Mouse (Mus musculus): ENCODE measurements at regions not wholly inside any gene's neighbourhood (a gene's known extent, or its start where the extent isn't known, plus 50 kb on each side); places are given as distances from the start of the nearest gene placed in this dataset.
A peak's percentile ranks its signal among the peaks of the same experiment; 100 is the strongest.

GRCm38 (mm10) chr14:61819251-61819650 lies 212.0 kb downstream of the Kcnrg start:
- no peak for DNase-seq (ENCODE audit: low spot score in 2 of 2)

DNA sequence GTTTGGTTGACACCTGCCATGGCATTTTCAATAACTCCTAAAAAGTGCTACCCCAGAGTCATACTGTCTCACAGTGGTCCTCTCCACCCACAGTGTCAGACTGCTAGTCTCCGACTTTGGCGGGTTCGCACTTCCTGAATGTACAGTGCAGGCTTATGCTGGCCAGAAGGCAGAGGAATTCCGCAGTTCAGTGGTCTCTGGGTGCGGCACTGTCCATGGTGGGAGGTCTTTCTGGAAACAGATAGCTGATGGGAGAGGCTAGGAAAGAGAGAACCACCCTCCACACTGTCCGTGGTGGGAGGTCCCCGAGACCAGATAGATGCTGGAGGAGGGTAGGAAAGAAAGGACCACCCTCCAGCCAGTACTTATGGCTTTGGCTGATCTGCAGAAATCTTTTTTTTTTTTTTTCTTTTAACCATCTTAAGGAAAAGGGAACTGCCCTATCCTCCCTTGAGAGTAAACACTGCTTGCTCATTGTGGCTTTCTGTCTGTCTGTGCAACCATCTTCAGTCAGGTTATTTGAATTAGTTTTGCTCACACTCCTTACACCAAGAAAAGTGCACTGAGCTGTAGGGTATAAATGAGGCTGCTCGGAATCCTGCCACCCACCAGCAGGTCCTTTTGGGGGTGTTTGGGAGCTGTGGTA lies 227.2 kb downstream of the Kcnrg start:
- no peak for DNase-seq (ENCODE audit: low spot score in 2 of 2)

GRCm38 (mm10) chr14:61835729-61836128 lies 228.5 kb downstream of the Kcnrg start:
- DNase-seq (ENCODE audit: low spot score in 2 of 2), result no peak

GRCm38 (mm10) chr14:61836231-61836630 lies 229.0 kb downstream of the Kcnrg start:
- no peak for DNase-seq (ENCODE audit: low spot score in 2 of 2)

GRCm38 (mm10) chr14:61836965-61837364 lies 229.7 kb downstream of the Kcnrg start:
- no peak for DNase-seq (ENCODE audit: low spot score in 2 of 2)

DNA sequence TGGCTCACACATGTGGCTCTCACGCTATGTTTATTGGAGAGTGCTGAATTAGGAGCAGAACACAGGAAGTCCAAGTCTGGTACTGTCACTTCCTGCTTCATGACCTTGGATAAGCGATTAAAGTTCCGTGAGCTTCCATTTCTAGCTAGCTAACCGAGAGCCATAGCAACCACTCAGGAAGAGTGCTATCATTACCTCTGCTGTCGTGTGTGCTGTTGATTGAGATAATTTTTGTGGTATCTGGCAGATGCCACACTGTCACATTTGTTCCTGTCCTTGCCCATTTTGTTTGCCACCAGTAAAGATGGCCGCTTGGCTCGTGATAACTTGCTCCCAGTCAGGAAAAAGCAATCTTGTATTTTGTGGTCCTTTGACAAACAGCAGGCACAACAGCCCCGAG lies 230.6 kb downstream of the Kcnrg start:
- no peak for DNase-seq (ENCODE audit: low spot score in 2 of 2)

DNA sequence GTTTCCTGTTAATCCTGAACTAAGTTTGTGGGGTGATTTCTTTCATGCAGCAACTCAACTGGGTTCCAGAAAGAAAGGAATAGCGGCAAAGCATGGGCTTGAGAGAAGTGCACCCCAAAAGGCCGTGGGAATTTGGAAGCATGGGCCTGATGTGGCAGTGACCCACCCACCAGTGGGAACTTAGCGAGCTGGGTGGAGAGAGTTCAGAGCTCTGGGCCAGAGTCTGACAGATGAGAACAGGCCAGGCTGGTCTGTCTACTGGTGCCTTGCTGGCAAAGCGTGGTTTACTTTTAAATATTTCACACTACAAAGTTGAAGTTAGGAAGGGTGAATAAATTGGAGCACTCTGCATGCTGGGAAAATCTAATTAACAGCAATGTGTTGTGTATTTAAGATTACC lies 235.2 kb downstream of the Kcnrg start:
- DNase-seq (ENCODE audit: low spot score in 2 of 2), result peak in 1 of 2 experiments; percentile 35

DNA sequence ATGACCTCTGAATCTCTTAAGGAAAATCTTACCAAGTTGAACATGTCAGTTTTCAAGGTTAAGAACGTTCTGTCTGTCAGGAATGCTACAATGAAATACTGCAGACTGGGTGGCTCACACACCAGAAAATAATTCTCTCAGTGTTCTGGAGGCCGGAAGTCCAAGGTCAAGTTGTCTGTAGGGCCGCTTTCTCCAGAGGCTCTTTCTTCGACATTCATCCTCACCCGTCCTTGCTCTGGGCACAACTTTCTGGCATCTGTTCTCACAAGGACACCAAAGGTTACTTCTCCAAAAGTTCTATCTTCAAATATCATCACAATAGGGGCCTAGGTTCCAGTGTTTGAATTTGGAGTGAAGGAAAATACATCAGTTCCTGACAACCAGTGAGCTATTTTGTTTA lies 239.2 kb downstream of the Kcnrg start:
- no peak for DNase-seq (ENCODE audit: low spot score in 2 of 2)

DNA sequence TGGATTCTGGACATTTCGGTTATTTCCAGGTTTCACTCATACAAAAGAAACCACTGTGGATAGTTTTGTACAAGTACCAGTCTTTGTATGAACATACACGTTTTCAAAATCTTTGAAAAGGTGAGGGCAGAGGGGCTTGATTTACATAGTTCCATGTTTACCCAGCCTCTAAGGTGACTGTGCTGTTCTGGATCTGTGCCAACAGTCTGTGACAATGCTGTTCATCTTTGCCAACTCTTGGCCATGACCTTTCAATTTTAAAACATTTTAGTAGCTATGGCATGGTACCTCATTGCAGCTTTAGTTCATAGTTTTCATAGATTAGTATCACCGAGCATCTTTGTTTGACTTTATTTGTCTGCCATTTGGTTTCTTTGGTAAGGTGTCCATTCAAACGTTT lies 243.0 kb downstream of the Kcnrg start:
- DNase-seq (ENCODE audit: low spot score in 2 of 2), result no peak

DNA sequence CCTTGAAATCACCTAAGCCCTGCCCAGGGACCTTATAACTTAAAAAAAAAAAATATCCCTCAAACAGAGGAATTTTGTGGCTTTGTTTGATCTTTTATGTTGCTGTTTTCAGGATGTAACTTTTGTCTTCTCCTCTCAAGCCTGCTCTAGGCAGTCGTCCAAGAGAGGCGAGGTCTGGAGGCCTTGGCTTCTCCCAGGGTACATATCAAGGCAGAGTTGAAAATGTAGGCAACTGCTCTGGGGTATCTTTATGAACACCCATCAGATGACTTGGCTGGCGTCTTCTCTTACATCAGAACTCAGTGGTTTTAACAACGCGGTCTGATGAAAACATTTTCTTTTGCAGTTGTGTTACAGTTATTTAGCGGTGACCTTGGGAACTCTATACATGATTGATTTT lies 250.4 kb downstream of the Kcnrg start:
- no peak for DNase-seq (ENCODE audit: low spot score in 2 of 2)

- DNase-seq (ENCODE audit: low spot score in 2 of 2), result no peak
Measured at GRCm38 (mm10) chr14:61860688-61861087, 253.4 kb downstream of the Kcnrg start.

- DNase-seq (ENCODE audit: low spot score in 2 of 2), result peak in 1 of 2 experiments; percentile 63
Measured at GRCm38 (mm10) chr14:61861357-61861958, 254.2 kb downstream of the Kcnrg start.

DNA sequence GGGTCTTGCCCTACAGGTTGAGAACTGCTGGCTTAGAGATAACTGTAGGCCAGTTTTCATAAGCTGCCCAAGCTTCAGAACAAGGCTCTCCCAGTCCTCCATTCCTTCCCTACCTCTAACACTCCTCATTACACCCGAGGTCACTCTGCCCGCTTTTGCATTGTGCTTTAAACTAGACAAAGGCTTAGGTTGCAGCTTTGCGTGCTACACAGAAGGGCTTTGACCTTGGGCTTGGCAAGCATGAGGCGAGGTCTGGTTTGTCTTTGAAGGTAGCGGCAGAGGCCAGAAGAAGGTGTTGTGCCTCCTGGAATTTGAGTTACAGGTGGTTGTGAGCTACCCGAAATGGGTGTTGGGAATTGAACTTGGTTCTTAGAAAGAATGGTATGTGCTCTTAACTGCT lies 255.7 kb downstream of the Kcnrg start:
- no peak for DNase-seq (ENCODE audit: low spot score in 2 of 2)

DNA sequence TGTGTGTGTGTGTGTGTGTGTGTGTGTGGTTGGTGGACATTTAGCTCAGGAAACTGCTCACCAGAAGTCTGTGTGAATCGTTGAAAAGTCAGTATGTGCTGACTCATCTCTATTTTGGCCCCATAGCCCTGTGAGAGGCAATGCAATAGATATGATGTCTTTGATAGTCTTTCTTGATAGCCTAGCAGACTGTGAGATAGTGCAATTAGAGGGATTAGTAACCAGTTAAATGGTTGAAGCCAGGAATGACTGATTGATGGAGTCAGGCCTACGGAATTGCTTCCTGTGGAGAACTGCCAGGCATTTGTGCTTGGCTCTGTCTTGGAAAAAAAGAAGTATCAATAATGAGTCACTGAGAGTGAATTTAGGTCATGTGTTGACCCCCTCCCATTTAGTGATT lies 256.2 kb downstream of the Kcnrg start:
- no peak for DNase-seq (ENCODE audit: low spot score in 2 of 2)

GRCm38 (mm10) chr14:61866532-61867268 lies 259.4 kb downstream of the Kcnrg start:
- DNase-seq (ENCODE audit: low spot score in 2 of 2), result no peak

GRCm38 (mm10) chr14:61874206-61874605 lies 266.9 kb downstream of the Kcnrg start:
- no peak for DNase-seq (ENCODE audit: low spot score in 2 of 2)

DNA sequence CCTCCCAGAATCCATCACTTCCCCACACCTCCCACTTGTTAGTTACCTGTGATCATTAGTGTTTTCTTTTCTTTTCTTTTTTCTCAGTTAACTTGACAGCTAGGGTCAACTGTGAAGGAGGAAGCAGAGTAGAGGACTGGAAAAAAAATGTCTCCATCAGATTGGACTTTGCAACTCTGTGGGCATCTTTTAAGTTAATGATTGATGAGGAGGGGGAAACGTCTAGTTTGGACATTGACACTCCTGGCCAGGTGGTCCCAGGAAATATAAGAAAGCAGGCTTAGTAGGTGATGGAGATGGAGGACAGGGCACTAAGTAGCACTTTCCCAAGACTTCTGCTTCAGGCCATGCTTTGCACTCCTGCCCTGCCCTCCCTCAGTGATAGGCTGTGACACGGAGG lies 272.2 kb downstream of the Kcnrg start:
- DNase-seq (ENCODE audit: low spot score in 2 of 2), result no peak

DNA sequence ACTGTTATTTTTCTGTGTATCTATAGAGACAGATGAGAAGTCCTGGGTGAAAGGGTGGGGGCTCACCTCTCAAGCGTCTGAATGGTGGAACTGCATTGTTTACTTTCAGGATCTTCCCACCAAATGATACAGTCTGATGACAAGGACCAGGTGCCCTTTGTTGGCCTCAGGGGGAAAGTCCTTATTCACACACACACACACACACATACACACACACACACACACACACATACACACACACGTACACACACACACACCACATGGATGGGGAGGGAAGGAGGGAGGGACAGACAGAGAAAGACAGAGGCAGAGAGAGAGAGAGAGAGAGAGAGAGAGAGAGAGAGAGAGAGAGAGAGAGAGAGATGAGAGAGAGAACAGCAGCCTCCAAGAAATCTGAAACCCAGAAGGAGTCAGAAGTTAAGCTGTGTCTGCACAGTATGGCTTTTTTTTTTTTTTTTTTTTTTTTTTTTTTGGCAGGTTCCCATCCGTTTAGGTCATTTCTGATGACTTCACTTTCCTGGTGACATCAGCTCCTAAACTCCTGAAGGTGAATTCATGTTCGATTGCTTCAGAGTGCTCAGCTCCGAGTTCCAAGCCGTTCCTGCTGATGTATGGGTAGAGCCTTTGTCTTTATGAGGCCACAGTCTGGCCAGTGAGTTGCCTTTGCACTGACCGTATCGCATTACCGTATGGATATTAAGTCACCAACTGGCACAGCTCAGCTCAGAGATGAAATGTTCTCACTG lies 273.4 kb downstream of the Kcnrg start:
- no peak for DNase-seq (ENCODE audit: low spot score in 2 of 2)

- no peak for DNase-seq (ENCODE audit: low spot score in 2 of 2)
Measured at GRCm38 (mm10) chr14:61885241-61886015, 278.2 kb downstream of the Kcnrg start.

GRCm38 (mm10) chr14:61889626-61890025 lies 282.4 kb downstream of the Kcnrg start:
- no peak for DNase-seq (ENCODE audit: low spot score in 2 of 2)

GRCm38 (mm10) chr14:61893786-61894185 lies 286.5 kb downstream of the Kcnrg start:
- no peak for DNase-seq (ENCODE audit: low spot score in 2 of 2)

DNA sequence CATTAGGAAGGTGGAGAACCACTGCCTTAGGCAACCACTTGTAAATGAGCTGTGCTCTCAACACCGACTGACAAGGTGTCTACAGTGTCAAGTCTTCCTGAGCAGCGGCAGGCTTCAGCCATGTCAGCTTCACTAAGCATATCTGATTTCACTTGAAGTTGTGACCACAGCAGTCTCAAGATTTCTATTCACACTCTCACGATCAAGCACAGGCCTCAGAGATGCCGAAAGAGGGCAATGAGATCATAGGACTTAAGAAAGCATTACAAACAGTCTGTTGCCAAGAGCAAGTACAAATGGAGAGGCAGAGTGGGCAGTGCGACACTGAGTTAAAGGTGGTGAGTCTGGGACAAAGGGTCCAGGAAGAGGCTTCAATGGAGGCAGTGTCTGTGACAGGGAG lies 289.6 kb downstream of the Kcnrg start:
- peak in 1 of 2 experiments; percentile 50 for DNase-seq (ENCODE audit: low spot score in 2 of 2)

All from spleen, postnatal 4 days (tissue).